Mouse (Mus musculus): ENCODE data around the gene Alx3.

Gene Alx3

DNA sequence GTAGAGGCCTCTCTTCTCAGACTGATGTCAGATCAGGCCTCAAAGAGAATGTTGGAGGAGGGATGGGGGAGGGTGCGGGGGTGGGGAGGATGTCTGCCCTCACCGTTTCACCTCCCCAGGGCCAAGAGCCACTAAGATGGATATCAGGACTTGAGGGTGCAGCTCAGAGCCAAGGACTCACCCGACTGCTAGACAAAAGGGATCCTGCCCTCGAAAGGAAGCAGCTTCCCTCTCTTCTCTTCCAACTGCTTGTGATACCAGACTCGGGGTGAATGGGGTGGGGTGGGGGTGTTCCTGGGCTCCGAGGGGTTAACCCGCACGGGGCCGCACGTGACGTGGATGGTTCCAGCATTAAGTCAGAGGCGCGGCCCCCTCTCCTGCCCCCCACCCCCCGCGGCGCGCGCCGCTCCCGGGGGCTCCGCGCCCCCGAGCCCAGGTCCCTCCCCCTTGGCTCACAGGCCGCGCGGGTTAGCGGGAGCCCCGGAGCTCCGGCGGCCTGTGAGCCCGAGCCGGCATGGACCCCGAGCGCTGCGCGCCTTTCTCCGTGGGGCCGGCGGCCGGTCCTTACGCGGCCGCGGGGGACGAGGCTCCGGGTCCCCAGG is at the start of gene Alx3:
TSS of gene Alx3 (plus strand) at position 370 of the 602 bp plus-strand sequence.
- no peak for DNase-seq (ENCODE audit: low read depth, low spot score)

DNA sequence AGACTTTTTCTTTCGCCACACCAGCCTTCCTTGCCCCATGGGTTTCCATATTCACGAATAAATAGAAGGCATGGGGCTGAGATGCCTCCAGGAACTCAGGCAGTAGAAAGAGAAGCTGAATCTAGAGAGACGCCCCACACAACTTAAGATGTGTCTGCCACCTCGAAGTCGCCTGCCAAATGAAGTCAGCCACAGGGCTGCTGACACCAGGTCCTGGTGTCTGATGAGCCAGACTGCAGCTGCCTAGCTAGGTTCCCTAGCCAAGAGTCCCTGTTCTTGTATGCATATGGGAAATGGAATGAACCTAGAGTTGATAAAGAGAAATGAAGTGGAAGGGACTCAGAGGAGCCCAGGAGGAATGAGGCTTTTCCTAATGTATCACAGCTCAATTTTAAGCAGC is 49.6 kb upstream of the Alx3 start:
- no peak for DNase-seq (ENCODE audit: low read depth, low spot score)

DNA sequence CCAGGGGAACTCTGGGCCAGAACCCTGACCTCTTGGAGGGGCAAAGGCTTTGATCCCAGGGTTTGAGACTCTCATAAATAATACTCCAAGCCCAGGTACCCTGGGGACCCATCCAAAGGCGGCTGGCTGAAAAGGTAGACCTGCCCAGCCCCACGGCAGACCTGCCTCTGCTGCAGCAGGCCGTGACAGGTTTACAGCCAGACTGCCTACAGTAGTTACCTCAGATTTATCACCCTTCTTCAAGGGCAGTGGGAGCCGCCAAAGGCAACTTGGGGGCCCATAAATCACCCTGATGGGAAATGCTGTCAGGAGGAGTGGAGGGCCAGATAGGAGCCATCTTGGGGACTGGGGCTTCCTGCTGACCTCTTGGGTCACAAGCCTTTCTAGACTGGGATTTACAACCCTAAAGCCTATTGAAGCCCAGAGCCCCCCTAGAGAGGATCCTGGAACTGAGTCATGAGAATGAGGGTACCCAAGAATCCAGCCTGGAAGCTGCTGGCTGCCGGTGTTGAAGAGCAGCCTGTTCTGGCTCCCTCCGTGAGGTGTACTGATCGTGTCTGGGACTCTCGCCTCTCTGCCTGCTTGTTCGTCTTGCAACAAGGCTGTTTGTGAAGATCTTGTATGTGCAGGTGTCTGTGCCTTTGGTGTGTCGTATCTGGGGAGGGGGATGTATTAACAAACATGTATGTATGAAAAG is 49.0 kb upstream of the Alx3 start:
- DNase-seq (ENCODE audit: low read depth, low spot score): peak; percentile 91

DNA sequence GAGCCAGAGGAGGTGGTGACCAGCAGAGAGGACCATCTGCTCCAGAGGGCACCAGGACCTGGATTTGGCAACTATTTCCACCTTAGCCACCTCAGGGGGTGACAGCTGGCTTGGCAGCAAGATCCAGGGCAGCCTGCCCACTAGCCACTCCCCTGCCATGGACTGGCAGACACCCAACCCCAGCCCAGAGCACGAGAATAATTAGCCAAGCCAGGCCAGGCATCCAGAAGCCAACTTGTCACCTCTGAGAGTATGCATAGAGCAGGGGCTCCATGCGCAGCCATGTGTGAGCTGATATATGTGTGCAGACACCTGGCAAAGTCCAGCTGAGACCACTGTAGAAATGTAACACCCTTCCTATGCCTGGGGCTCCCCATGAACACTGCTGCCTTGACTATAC is 47.9 kb upstream of the Alx3 start:
- no peak for DNase-seq (ENCODE audit: low read depth, low spot score)

DNA sequence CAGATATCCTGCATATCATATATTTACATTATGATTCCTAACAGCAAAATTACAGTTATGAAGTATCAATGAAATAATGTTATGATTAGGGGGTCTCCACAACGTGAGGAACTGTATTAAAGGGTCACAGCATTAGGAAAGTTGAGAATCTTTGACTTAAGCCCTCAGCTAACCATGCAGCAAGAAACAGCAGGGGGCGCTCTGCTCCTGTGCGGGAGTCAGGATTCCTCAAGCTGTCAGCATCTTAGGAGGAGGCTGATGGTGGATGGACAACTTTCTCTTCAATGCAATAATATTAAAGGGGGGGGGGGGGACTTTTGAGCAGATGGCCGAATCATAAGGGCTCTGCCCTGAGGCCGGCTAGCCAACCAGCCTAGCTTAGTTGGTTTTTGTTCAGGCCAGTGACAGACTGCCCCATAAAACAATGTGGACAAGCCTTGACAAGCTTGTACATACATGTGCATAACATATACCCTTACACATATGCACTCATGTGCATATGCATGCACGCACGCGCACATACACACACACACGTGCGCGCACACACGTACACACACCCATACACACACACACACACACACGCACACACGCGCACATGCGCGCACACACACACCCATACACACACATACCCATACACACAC is 44.3 kb upstream of the Alx3 start:
- peak; percentile 72 for DNase-seq (ENCODE audit: low read depth, low spot score)

DNA sequence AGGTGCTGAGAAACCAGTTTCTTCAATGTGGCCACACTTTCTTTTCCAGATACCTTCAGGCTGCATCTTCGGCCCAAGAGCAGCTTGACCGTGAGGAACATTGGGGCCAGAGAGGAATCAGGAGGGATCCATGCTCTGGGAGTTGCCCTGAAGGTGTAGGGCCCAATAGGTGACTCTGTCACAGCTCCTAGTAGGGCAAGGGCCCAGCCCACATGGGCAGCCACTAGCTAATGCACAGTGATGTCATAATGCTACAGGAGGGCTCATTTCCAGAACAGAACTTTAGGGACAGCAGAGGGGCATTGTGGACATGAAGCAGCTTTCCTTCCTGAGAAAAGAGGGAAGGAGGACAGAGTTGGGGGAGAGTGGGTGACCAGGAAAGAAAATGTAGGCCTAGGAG is 40.0 kb upstream of the Alx3 start, which contains the start of gene Ubl4b:
TSS of gene Ubl4b (minus strand) at position 232 of the 400 bp plus-strand sequence.
- DNase-seq (ENCODE audit: low read depth, low spot score): no peak

DNA sequence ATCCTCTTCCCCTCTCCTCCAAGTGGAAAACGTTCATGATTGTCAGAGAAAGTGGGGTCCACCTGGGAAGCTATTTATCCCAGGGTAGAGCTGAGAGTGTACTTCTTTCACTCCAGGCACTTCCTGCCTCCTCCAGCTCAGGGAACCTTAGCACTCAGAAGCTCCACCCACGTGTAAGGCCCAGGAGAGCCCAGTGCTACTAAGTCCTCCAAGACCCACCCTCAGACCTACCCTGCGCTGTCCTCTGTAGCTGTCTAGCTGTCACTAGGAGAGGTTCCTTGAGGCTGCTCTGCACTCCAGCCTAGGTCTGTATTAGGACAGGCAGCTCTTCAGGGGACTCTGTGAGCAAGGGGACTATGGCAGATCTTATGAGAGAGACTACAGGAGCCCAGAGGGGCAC is 36.1 kb upstream of the Alx3 start:
- no peak for DNase-seq (ENCODE audit: low read depth, low spot score)

DNA sequence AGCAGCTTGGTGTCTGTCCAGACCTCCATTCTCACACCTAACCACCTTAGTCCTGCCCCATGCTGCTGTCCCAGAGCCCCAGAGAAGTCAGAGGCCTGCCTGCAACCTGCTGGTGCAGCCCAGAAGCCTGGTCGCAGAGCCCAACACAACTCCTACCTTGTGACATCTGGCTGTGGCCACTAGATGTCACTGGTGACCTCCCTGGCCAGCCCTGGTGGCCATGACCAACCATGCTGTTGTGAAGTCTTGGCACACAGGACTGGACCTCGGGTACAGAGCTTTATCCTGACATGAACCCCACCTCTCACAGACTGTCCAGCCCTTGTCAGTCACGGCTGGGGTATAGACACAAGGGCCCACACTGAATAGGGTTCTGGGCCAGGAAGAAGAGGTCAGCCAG is 35.6 kb upstream of the Alx3 start:
- peak; percentile 69 for DNase-seq (ENCODE audit: low read depth, low spot score)

DNA sequence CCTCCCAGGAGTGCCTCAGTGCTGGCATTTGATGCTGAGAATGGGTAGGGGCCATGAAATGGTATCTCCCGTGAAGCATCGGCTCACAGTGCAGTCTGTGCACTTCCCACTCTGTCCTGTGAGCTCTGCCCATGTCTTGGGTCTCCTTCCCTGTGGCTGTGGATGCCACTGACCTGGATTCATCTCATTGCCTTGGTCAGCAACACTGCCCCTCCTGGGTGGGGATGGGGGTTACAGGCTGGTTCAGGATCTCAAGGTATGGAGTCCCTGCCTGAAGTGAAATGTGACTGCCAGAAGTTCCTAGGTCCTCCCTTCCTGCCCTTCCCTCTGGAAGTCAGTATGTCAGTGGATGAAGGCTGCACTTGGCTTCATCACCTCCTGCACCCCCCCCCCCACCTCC is 32.7 kb upstream of the Alx3 start:
- no peak for DNase-seq (ENCODE audit: low read depth, low spot score)

DNA sequence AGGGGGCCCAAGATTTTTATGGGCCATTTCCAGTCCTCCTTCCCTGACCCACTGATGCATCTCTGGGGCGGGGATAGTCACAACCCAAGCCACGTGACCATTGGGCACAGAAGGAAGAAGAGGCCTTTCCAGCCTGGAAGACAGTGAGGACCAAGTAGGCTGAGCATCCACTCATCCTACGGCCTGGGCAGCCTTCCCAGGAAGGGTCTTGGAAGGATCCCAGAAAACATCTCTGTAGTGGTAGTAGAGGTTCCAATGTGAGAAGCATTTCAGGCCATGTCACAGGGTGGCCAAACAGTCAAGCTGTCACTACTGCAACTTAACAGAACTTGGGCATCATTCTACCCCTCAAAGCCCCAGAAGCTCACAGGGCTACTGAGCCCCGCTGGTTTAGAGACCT is 32.2 kb upstream of the Alx3 start:
- no peak for DNase-seq (ENCODE audit: low read depth, low spot score)

DNA sequence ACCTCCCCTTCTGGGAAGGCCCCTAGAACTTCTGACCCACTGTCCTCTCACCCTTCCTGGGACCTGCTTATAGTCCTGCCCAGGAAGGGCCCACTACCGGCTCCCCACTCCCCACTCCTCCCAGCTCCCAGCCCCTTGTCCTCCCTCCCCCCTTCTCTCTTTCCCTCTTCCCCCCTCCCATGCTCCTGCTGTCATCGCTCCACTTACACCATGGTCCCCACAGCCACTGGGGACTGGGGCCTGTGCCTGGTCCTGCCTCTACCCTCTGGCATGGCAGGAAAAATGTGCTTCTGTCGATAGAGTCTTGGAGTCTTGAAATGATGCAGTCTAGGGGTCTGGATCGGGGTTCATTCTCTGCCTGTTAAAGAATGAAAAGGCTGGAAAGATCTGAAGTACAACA is 31.0 kb upstream of the Alx3 start:
- peak; percentile 67 for DNase-seq (ENCODE audit: low read depth, low spot score)

DNA sequence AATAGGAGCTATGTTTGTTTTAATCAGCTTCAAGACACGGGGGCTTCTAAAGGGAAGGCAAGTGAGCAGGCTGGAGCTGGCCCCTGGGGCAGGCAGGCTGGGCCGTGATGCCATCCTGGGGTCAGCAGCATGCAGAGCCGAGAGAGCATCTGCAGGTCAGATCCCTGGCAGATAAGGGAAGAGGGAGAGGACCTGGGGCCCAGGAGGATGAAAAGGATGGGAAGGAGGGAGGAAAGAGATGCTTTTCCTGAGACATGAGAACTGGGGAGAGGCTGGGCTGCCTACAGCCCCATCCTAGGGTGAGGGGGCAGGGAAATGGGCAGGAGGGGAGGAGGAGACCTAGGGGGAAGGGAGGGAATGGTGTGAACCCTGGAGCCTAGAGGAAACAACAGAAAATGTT is 29.5 kb upstream of the Alx3 start:
- no peak for DNase-seq (ENCODE audit: low read depth, low spot score)

DNA sequence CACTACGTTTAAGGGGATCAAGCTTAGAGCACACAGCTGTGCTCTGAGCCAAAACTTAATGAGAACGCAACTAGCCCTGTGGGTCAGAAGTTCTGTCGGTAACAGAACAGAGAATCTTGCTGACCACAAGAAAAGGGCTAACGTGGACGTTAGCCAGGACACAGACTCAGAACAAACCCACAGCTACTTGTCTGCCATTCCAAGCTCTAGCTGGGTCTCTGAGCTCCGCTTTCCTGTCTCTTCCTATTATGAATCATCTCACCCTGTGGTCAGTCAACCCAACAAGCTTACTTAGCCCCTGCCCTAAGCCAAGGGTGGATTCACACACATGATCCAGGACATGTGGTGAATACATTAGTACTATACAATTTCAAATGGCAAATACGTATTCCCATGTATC is 27.1 kb upstream of the Alx3 start:
- DNase-seq (ENCODE audit: low read depth, low spot score): no peak

DNA sequence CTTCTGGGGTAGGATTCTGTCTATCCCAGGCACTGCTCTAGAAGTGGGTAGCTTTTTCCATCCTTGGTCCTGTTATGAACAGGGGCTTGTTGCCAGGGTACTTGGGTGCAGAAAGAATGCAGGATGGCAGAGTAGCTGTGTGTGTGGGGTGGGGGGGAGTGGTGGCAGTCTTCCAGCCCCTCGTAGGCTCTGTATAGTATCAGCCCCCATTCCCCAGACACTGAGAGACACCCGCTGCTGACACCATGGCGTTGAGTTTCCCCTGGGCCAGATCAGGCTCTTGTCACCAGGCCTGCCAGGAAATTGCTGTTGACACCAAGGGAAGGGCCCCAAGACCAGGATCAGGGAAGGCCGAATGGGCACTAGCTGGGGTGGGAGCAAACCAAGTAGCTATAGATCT is 26.1 kb upstream of the Alx3 start:
- no peak for DNase-seq (ENCODE audit: low read depth, low spot score)

DNA sequence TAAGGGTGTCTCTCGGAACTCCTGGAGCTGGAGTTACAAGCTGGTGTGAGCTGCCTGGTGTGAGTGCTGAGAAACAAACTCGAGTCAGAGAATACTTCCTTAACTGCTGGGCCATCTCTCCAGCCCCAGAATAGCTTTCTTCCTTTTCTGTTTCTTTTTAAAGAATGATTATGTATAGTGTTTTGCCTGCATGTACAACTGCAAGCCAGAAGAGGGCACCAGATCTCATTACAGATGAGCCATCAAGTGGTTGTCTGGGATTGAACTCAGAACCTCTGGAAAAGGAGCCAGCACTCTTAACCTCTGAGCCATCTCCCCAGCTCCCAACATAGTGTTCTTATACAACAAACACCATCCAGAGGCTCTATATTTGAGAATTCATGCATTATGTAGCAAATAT is 23.6 kb upstream of the Alx3 start:
- DNase-seq (ENCODE audit: low read depth, low spot score): no peak

DNA sequence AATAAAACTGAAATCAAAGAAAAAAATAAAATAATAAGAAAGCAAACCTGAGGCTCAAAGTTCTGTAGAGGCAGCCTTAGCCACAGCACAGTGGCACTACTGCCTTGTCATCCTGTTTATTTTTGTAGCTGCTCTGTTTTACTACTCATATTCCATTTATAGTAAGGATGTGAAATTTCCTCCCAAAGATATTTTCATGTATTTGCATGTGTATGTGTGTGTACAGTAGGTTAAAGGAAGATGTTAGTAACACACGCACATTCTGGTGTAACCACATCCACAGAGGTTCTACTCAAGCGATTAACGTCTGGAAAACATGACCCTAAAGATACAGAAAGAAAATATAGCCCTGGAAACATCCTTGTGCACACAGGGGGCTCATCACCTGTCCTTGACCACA is 18.0 kb upstream of the Alx3 start:
- no peak for DNase-seq (ENCODE audit: low read depth, low spot score)

DNA sequence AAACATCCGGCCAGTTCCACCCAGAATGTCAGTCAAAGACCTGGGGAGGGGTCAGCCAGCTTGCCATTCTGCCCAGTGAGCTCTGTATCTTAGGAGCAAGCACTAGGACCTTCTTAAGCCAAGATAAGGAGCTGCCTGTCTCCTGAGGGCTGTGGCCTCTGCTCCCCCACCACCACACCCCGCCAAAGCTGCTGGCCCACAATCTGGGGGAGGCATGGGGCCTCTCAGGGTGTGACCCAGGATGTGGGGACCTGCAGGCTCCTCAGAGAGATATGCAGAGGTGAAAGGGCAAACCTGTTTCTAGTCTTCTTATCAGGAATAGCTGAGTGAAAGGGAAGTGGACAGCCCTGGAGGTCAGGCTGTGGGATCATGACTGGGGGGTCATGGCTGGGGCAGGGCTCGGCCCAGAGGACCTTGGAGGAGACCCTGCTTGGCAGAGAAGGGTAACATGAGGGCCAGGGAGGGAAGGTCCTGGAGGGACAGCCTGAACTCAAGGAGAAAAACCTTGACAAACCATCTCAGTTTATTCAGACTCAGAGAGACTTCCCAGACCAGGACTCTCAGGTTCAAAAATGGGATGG is 16.9 kb upstream of the Alx3 start:
- DNase-seq (ENCODE audit: low read depth, low spot score): no peak

DNA sequence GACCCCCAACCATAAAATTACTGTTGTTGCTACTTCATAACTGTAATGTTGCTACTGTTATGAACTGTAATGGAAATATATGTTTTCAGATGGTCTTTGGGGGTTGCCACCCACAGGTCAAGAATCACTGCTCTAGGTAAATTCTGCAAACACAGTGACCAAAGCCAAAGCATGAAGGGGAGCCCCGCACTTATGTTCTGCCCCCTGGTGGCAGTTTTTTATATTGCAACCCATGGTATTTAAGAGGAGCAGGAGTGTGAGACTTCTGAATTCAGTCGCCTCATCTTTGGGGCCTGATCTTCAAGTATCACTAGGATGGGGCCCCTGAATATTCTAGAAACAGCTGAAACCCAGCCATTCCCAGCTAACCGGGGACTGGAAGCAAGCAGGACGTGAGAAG is 15.4 kb upstream of the Alx3 start:
- peak; percentile 75 for DNase-seq (ENCODE audit: low read depth, low spot score)

DNA sequence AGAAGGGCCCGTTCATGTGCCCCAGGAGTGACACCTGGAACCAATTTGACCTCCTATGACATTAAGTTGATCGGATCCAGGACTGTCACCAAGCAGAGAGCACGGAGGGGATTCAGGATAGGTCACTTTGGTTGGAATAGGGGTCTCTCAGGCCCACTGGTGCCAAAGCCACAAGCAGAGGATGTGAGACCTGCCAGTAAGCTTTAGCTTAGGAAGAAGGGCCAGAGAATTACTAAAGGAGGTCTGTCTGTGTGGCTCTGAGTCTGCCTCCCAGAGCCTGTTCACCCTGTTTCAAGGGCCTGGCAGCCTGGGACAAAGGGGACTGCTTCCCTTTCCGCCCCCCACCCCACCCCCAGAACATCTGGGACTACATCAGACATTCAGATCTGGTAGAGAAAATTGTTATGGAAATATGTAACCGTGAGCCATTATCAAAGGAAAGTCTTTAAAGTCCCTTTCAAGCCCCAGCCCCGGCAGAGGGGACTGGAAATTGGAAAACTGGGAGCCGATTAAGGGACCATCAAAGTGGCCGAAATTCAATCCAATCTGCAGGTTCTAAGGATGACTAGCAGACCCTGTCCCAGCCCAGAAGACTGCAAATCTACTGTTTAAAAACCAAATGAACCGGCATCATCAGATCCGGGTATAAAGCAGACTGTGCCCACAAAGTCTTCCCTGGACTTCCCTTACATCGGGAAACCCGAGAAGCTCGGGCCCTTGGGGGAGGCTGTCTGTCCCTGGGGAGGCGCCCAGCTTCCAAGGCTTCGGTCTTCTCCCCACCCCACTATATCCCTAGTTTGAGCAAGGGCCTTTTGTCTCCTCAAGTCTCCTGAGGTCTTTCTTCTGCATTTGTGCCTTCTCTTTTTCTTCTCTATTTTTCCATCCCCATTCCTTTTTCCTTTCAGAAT is 13.5 kb upstream of the Alx3 start:
- no peak for DNase-seq (ENCODE audit: low read depth, low spot score)

DNA sequence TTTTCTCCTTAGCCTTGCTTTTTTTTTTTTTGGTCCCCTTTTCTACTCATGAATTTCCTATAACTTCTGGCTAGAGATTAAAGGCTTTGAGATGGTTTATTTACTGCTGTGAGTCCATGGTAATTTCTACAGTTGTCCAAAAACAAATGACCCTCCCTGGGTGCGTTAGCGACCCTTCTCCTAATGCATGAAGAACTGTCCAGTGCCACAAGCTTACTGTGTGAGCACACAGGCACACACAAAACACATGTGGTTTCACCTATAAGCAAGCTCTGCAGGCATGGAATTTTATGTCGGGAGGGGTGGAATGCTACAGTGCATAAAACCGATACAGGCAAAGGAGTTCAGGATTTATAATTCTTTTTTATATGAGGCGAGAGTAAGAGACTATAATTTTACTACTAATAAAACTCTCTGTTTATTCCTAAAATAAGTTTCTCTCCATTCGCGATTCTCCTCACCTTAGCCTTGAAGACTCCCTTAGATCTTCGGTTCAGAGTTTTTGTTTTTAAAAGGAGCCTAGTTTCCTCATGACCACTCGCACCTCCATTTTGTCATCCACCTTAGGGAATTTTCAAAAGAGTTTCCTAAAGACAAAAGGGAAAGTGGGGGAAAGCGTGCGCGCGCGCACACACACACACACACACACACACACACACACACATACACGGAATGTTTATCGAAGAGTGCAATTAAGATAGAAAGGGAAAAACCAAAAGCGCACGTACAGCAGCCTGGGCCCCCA is 12.5 kb upstream of the Alx3 start:
- DNase-seq (ENCODE audit: low read depth, low spot score): no peak

Measured in forelimb bud, embryonic 11.5 days (tissue).